Mouse (Mus musculus): ENCODE data around the gene Angptl3. TPM values are rescaled to one million over a fixed set of nuclear protein-coding genes. Genes with fewer than 3 reads are reported as not detected.

Angptl3 gene
- total RNA-seq (2014; rRNA removed) (not detected in 2 replicates), polyA plus RNA-seq (2015; fragmentation: Nextera tagmentation; extraction: Ambion mirVana) (0.21 and 0.54 TPM in 2 replicates)

- H3K9me3 ChIP-seq (ENCODE audit: low read length) = no peaks in the 10 kb centered on the region
- DNase-seq (no peak), ATAC-seq (no peak)
- H3K27me3 ChIP-seq (ENCODE audit: insufficient read depth, low read length) = no peaks in the 10 kb centered on the region
- H3K4me2 ChIP-seq (ENCODE audit: low read depth) = no peak within 1 kb of the TSS
- no peaks in the 10 kb centered on the region; the same call in 1 of the 2 replicates for H3K36me3 ChIP-seq (ENCODE audit: insufficient read depth)
- no peak for TF ChIP-seq CTCF (IDR thresholded peaks at IDR 0.05; ENCODE audit: low read depth)
- no peak within 1 kb of the TSS for H3K4me3 ChIP-seq (ENCODE audit: low read depth, low read length)
- H3K4me1 ChIP-seq (ENCODE audit: insufficient read depth) = no peaks in the 10 kb centered on the region
- H3K27ac ChIP-seq (ENCODE audit: low read depth, low read length) = no peak within 1 kb of the TSS
- H3K9ac ChIP-seq = no peak within 1 kb of the TSS
- 85% methylated on average over 2 of the region's 2 CpGs for WGBS
Observed at GRCm38 (mm10) chr4:99030686-99031085, at the start of gene Angptl3. Angptl3 (plus strand) TSS chr4:99030954.

DNA sequence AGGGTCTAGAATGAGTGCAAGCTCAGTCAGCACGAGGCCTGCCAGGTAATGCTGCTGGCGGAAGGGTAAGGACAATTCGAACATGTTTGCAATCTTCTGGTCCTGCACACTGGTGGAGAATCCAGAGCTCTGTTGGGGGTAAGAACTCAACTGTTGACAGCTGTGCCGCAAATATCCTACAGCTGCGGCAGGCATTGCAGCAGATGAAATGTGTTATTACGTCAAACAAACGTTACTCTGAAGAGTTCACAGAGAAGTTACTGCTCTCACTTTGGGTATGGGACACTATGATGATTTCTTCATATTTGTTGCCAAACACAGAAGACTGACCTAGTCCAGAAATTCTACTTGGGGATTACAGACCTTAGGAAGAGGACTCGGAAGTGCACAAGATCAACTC, 46.1 kb upstream of the Angptl3 start:
- H3K27me3 ChIP-seq (ENCODE audit: insufficient read depth, low read length) = no peaks in the 10 kb centered on the region
- DNase-seq (no peak), ATAC-seq (no peak)
- no peak overlapping the region for H3K4me3 ChIP-seq (ENCODE audit: low read depth, low read length)
- 96% methylated on average over 8 of the region's 8 CpGs for WGBS
- H3K27ac ChIP-seq (ENCODE audit: low read depth, low read length) = no peak overlapping the region
- H3K9me3 ChIP-seq (ENCODE audit: low read length) = no peaks in the 10 kb centered on the region
- peaks cover 37% of the 10 kb centered on the region for H3K36me3 ChIP-seq (ENCODE audit: insufficient read depth)
- no peak overlapping the region for H3K9ac ChIP-seq
- TF ChIP-seq CTCF (IDR thresholded peaks at IDR 0.05; ENCODE audit: low read depth) = no peak
- no peaks in the 10 kb centered on the region for H3K4me1 ChIP-seq (ENCODE audit: insufficient read depth)
- no peak overlapping the region for H3K4me2 ChIP-seq (ENCODE audit: low read depth)

GRCm38 (mm10) chr4:98993491-98993890, 37.3 kb upstream of the Angptl3 start:
- no peak for TF ChIP-seq CTCF (IDR thresholded peaks at IDR 0.05; ENCODE audit: low read depth)
- Histone ChIP-seq H3K9ac (no peak overlapping the region), H3K27ac (ENCODE audit: low read depth, low read length) (no peak overlapping the region), H3K9me3 (ENCODE audit: low read length) (no peaks in the 10 kb centered on the region), H3K4me1 (ENCODE audit: insufficient read depth) (no peaks in the 10 kb centered on the region), H3K4me3 (ENCODE audit: low read depth, low read length) (no peak overlapping the region), H3K27me3 (ENCODE audit: insufficient read depth, low read length) (no peaks in the 10 kb centered on the region), H3K36me3 (ENCODE audit: insufficient read depth) (peaks cover 21% of the 10 kb centered on the region), H3K4me2 (ENCODE audit: low read depth) (no peak overlapping the region)
- DNase-seq (no peak), ATAC-seq (no peak)
- WGBS = 88% methylated on average over 4 of the region's 4 CpGs

GRCm38 (mm10) chr4:99005574-99005973, 25.2 kb upstream of the Angptl3 start:
- 87% methylated on average over 2 of the region's 2 CpGs for WGBS
- H3K27me3 ChIP-seq (ENCODE audit: insufficient read depth, low read length) = no peaks in the 10 kb centered on the region

DNA sequence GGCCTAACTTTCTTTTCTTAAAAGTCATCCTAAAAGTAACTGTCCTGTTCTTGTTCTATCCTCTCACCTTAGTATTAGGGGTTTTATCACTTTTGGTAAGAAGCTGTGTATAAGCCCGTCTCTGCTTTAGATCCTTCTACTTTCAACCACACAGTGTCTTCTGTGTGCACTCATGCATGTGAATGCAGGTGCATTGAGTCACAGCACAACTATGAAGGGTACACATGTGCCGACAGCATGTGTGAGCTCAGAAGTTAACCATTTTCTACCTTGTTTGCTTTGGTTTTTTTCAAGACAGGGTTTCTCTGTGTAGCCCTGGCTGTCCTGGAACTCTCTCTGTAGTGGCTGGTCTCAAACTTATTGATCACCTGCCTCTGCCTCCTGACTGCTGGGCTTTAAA, 24.4 kb upstream of the Angptl3 start:
- no peaks in the 10 kb centered on the region for H3K4me1 ChIP-seq (ENCODE audit: insufficient read depth)
- 88% methylated on average over 2 of the region's 2 CpGs for WGBS
- peaks cover 28% of the 10 kb centered on the region for H3K36me3 ChIP-seq (ENCODE audit: insufficient read depth)
- TF ChIP-seq CTCF (IDR thresholded peaks at IDR 0.05; ENCODE audit: low read depth) = no peak
- DNase-seq (no peak), ATAC-seq (no peak)
- no peak overlapping the region for H3K27ac ChIP-seq (ENCODE audit: low read depth, low read length)
- H3K4me2 ChIP-seq (ENCODE audit: low read depth) = no peak overlapping the region
- H3K9ac ChIP-seq = no peak overlapping the region
- no peaks in the 10 kb centered on the region for H3K27me3 ChIP-seq (ENCODE audit: insufficient read depth, low read length)
- H3K9me3 ChIP-seq (ENCODE audit: low read length) = no peaks in the 10 kb centered on the region
- no peak overlapping the region for H3K4me3 ChIP-seq (ENCODE audit: low read depth, low read length)

More at GRCm38 (mm10) chr4:99005574-99005973, 25.2 kb upstream of the Angptl3 start:
- DNase-seq (no peak), ATAC-seq (no peak)
- Histone ChIP-seq H3K9ac (no peak overlapping the region), H3K27ac (ENCODE audit: low read depth, low read length) (no peak overlapping the region), H3K4me2 (ENCODE audit: low read depth) (no peak overlapping the region), H3K9me3 (ENCODE audit: low read length) (no peaks in the 10 kb centered on the region), H3K4me1 (ENCODE audit: insufficient read depth) (no peaks in the 10 kb centered on the region), H3K4me3 (ENCODE audit: low read depth, low read length) (no peak overlapping the region), H3K36me3 (ENCODE audit: insufficient read depth) (peaks cover 28% of the 10 kb centered on the region)
- TF ChIP-seq CTCF (IDR thresholded peaks at IDR 0.05; ENCODE audit: low read depth) = no peak

DNA sequence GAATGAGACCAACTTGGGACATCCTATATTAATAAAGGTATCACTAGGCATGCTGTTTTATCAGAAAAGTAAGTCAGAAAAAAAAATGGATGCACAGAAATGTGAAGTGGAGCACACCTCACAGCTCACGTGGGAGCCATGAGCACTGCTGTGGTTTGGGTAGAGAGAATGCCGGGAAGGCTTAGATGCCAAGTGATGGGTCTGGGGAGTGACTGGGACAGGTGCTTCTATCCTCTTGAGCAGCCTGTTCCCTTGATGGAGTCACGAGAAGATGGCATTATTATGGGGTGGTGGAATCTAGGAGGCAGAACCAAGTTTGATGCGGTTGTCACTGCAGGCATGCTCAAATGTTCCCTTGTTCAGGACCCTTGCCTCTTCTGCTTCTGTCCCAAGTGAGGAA, 19.7 kb upstream of the Angptl3 start:
- no peak for TF ChIP-seq CTCF (IDR thresholded peaks at IDR 0.05; ENCODE audit: low read depth)
- Histone ChIP-seq H3K9me3 (ENCODE audit: low read length) (no peaks in the 10 kb centered on the region), H3K4me2 (ENCODE audit: low read depth) (no peak overlapping the region), H3K4me3 (ENCODE audit: low read depth, low read length) (no peak overlapping the region), H3K9ac (no peak overlapping the region), H3K36me3 (ENCODE audit: insufficient read depth) (peaks cover 41% of the 10 kb centered on the region), H3K27ac (ENCODE audit: low read depth, low read length) (no peak overlapping the region), H3K27me3 (ENCODE audit: insufficient read depth, low read length) (no peaks in the 10 kb centered on the region), H3K4me1 (ENCODE audit: insufficient read depth) (no peaks in the 10 kb centered on the region)
- ATAC-seq = no peak
- no peak for DNase-seq
- 89% methylated on average over 4 of the region's 4 CpGs for WGBS

DNA sequence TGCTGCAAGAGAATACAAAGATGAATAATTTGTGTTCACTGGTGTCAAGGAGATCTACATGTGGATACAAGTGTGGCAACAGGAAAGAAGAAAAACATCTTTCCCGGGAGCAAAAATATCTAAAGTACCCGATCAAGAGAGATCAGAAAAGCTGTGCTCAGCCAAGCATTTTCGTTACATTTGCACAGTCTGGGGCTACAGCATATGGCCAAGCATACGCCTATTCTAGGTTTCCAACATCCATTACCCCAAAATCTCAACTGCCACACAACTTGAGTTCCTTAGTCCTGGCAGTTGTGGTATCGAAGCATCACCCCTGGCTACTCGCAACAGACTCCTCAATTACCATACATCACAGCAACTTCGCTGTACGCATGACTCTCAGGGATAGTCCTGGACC, 8.5 kb upstream of the Angptl3 start:
- H3K27ac ChIP-seq (ENCODE audit: low read depth, low read length) = no peak overlapping the region
- no peak for TF ChIP-seq CTCF (IDR thresholded peaks at IDR 0.05; ENCODE audit: low read depth)
- DNase-seq = peak; percentile 8
- peak; percentile 69 for ATAC-seq
- 79% methylated on average over 8 of the region's 8 CpGs for WGBS
- H3K4me1 ChIP-seq (ENCODE audit: insufficient read depth) = no peaks in the 10 kb centered on the region
- no peaks in the 10 kb centered on the region for H3K9me3 ChIP-seq (ENCODE audit: low read length)
- no peak overlapping the region for H3K4me2 ChIP-seq (ENCODE audit: low read depth)
- H3K9ac ChIP-seq = no peak overlapping the region
- peaks cover 8% of the 10 kb centered on the region for H3K36me3 ChIP-seq (ENCODE audit: insufficient read depth)
- no peak overlapping the region for H3K4me3 ChIP-seq (ENCODE audit: low read depth, low read length)
- no peaks in the 10 kb centered on the region for H3K27me3 ChIP-seq (ENCODE audit: insufficient read depth, low read length)

Data from forebrain, postnatal 0 days (tissue).